Mouse (Mus musculus) heart, postnatal 0 days (tissue): ENCODE data around the gene Cdh13. TPM values are rescaled to one million over a fixed set of nuclear protein-coding genes. Genes with fewer than 3 reads are reported as not detected.

Experiments
- ATAC-seq: fragments of 200-750 bp; cut with Nextera tagmentation; 2 replicates; pipeline ENCODE4 v1.8.0; 2017; ENCODE audit warnings: low read depth, moderate number of reproducible peaks, moderate library complexity; ENCODE audit not compliant: insufficient read depth
- DNase-seq: peaks from one replicate; pipeline ENCODE4 v3.0.0-alpha.2; 2016; ENCODE audit warnings: low spot score
- H3K27ac ChIP-seq: fragments of 300-500 bp; sonication (generic); 2 replicates; pipeline ENCODE4 v1.5.1; 2014; ENCODE audit warnings: low read depth, mild to moderate bottlenecking
- H3K27me3 ChIP-seq: fragments of 300-500 bp; sonication (generic); 2 replicates; pipeline ENCODE4 v1.6.1; 2014; ENCODE audit warnings: low read length, mixed read lengths; ENCODE audit not compliant: control insufficient read depth, insufficient read depth
- H3K36me3 ChIP-seq: fragments of 300-500 bp; sonication (generic); replicated peaks from 2 replicates; pipeline ENCODE4 v1.6.1; 2014; ENCODE audit warnings: low read length, mixed read lengths; ENCODE audit not compliant: control insufficient read depth, insufficient read depth
- H3K4me1 ChIP-seq: fragments of 300-500 bp; sonication (generic); 2 replicates; pipeline ENCODE4 v1.6.1; 2014; ENCODE audit warnings: antibody characterized with exemption; ENCODE audit not compliant: control insufficient read depth, insufficient read depth
- H3K4me2 ChIP-seq: fragments of 300-500 bp; sonication (generic); 2 replicates; pipeline ENCODE4 v1.6.1; 2014; ENCODE audit warnings: low read depth, mild to moderate bottlenecking, low read length, moderate library complexity
- H3K4me3 ChIP-seq: fragments of 300-500 bp; sonication (generic); 2 replicates; pipeline ENCODE4 v1.5.1; 2014; ENCODE audit warnings: low read depth, low read length
- H3K9ac ChIP-seq: fragments of 300-500 bp; sonication (generic); replicated peaks from 2 replicates; pipeline ENCODE4 v1.6.1; 2014; ENCODE audit warnings: low read depth, low read length, mixed read lengths
- H3K9me3 ChIP-seq: fragments of 300-500 bp; sonication (generic); replicated peaks from 2 replicates; pipeline ENCODE4 v1.6.1; 2016; ENCODE audit warnings: low read length; ENCODE audit not compliant: control insufficient read depth
- CTCF ChIP-seq: IDR thresholded peaks from 2 replicates; pipeline ENCODE4 v1.5.1; 2016; ENCODE audit warnings: antibody characterized with exemption, control low read depth, low read depth
- EP300 ChIP-seq: IDR thresholded peaks from 2 replicates; pipeline ENCODE4 v1.6.1; 2016; ENCODE audit warnings: antibody characterized with exemption, low read depth
- WGBS: fragments of 180-500 bp; shearing (Covaris S2); extraction: QIAGEN DNeasy Blood & Tissue Kit; methylation state at CpG from one replicate; pipeline ENCODE4 v1.1.7; 2014; 5-methylcytosine and 5-hydroxymethylcytosine counted together
- polyA plus RNA-seq: library from polyadenylated mRNA; unstranded; fragments of >200 nt; fragmentation: Nextera tagmentation; extraction: Ambion mirVana; gene quantifications from 2 replicates; pipeline ENCODE4 v1.2.1, GENCODE M21; 2015
- total RNA-seq: library from RNA; depleted of rRNA; stranded (reverse); fragments of >200 nt; gene quantifications from 2 replicates; pipeline ENCODE4 v1.2.3, GENCODE M21; 2014; ENCODE audit warnings: low replicate concordance

The Cdh13 gene
- total and polyA plus RNA-seq, 2 experiments from 2014 or later = 109 to 136 TPM

DNA sequence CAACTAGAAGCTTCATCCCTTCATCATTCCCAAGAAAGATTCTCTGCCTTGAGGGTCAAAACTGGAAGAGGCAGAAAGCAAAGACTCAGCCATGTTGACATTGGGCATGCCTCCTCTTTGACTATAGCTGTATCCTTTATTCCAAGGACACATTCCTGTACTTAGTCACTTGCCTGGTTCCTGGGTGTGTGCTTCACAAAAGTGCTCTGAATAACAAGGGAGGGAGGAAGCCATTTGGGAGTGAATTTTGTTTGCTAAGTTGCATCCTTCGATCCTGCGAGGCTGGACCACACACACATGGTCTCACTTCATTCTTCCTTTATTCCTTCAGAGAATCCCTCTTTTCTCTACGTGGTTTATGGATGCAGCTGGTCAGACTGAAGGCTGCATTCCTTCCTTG, 125.9 kb downstream of the Cdh13 start:
- no peak overlapping the region for H3K9ac ChIP-seq
- H3K4me1 ChIP-seq = peaks cover 4% of the 10 kb centered on the region; the same call in 1 of the 2 replicates
- H3K27ac ChIP-seq = no peak overlapping the region
- DNase-seq (no peak), ATAC-seq (no peak)
- 89% methylated on average over 3 of the region's 3 CpGs for WGBS
- H3K4me2 ChIP-seq = no peak overlapping the region
- H3K9me3 ChIP-seq = no peaks in the 10 kb centered on the region
- H3K27me3 ChIP-seq = no peaks in the 10 kb centered on the region
- TF ChIP-seq EP300 (no peak), CTCF (no peak)
- no peaks in the 10 kb centered on the region for H3K36me3 ChIP-seq
- H3K4me3 ChIP-seq = no peak overlapping the region

DNA sequence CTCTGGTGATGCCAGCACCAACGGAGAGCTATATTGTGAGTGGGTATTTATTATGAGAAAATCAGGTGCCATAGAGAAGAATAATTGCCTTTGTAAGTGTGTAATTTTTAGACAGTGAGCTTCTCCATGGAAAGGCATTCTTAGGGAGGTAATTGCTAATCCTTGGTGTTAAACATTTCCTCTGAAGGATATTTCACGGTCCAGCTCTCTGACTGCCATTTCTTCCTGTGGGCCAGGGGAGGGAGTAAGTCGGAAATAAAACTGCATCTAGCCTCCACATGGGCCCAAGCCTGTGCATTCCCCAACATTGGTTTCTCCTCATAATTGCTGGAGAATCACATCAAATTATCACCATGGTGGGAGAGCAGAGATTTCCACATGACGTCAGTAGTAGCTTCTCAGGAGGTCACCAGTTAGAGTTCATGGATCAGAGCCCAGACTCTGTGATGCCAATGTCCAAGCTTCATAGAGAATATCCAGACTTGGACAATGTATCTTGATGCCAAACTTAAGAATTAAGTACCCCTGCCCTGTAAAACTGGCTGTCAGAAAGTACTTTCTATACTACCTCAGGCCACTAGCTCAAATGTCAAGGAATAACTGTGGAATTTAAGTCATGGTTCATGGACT, 126.9 kb downstream of the Cdh13 start:
- Histone ChIP-seq H3K4me3 (no peak overlapping the region), H3K27ac (no peak overlapping the region), H3K4me1 (peaks cover 4% of the 10 kb centered on the region; the same call in 1 of the 2 replicates), H3K4me2 (no peak overlapping the region), H3K27me3 (no peaks in the 10 kb centered on the region), H3K9ac (no peak overlapping the region), H3K9me3 (no peaks in the 10 kb centered on the region), H3K36me3 (no peaks in the 10 kb centered on the region)
- DNase-seq = no peak
- ATAC-seq = no peak
- TF ChIP-seq EP300 = no peak
- no peak for TF ChIP-seq CTCF
- 80% methylated on average over 4 of the region's 4 CpGs for WGBS

DNA sequence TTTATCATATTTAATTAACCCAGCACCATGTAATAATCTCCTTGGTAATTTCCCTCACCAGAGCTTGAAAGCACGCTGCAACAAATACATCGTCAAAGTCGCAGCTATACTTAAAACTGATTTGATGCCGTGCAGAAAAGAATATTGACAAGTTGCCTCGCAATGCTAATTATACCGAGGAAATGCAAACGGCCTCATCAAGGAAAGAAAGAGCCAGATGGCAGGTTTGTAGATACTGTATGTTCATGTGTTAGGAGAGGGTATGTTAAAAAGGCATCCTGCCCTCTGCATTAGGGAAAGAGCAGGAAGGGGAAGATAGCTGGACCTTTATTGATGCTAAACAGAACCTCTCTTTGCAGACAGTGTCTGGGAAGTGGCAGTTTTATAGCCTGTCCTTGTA, 132.1 kb downstream of the Cdh13 start:
- DNase-seq (no peak), ATAC-seq (no peak)
- TF ChIP-seq CTCF (no peak), EP300 (no peak)
- no peaks in the 10 kb centered on the region for H3K36me3 ChIP-seq
- no peak overlapping the region for H3K9ac ChIP-seq
- H3K4me2 ChIP-seq = no peak overlapping the region
- WGBS = 91% methylated on average over 7 of the region's 7 CpGs
- H3K4me1 ChIP-seq = 0 out of 2 replicates have a peak, but pooled peaks cover 4% of the 10 kb centered on the region
- H3K27ac ChIP-seq = no peak overlapping the region
- H3K27me3 ChIP-seq = no peaks in the 10 kb centered on the region
- H3K9me3 ChIP-seq = no peaks in the 10 kb centered on the region
- H3K4me3 ChIP-seq = no peak overlapping the region

DNA sequence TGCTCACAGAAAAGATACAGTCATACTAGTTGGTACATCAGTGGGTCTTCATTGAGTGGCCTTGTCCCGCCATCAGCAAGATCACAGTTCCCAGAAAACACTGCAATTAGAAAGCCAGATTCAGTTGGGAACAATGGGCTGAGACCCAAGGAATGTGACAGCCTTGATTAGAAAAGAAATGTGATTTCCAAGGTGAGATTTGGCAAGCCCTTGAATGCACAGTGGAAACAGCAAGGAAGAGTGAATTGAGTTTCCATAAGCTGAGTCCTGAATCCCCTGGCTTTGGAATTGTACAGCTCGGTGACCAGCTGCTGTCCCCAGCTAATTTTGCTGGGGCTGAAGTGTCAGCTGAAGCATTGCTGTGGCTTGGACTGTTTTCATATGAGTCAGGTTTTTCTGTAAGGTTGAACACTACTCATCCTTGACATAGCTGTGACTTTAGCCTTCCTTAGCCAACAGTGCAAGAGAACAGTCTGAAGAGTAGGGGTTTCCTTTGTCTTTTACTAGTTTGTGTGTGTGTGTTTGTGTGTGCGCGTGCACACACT, 133.3 kb downstream of the Cdh13 start:
- 78% methylated on average over 4 of the region's 4 CpGs for WGBS
- TF ChIP-seq CTCF (no peak), EP300 (no peak)

DNA sequence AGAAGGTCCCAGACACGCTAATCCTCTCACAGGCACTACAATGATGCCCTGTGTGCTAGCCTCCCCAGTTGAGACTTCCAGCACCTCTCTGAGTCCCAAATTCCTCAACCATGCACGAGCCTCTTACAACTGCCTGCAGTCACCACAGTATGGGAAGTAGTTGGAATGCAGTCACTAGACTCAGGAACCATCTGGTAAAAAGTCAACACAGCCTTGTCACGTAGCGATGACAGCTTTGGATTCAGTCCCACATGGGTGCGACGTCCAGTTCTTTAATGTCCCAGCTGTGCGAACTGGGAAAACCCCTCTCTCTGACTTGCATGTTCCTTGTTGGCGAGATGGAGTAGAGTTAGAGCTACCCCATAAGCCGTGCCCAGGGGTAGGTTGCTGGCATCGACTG, 139.1 kb downstream of the Cdh13 start:
- peak; percentile 78 for ATAC-seq
- Histone ChIP-seq H3K4me2 (no peak overlapping the region), H3K36me3 (no peaks in the 10 kb centered on the region), H3K27me3 (no peaks in the 10 kb centered on the region), H3K27ac (no peak overlapping the region), H3K4me1 (peaks cover 19% of the 10 kb centered on the region; the same call in 1 of the 2 replicates), H3K9ac (no peak overlapping the region), H3K9me3 (no peaks in the 10 kb centered on the region), H3K4me3 (no peak overlapping the region)
- TF ChIP-seq CTCF = no peak
- TF ChIP-seq EP300 = no peak
- 28% methylated on average over 10 of the region's 10 CpGs for WGBS
- peak; percentile 69 for DNase-seq

More for the DNA sequence above, 133.3 kb downstream of the Cdh13 start:
- H3K4me2 ChIP-seq = no peak overlapping the region
- no peaks in the 10 kb centered on the region for H3K9me3 ChIP-seq
- H3K36me3 ChIP-seq = no peaks in the 10 kb centered on the region
- H3K27me3 ChIP-seq = no peaks in the 10 kb centered on the region
- no peak overlapping the region for H3K9ac ChIP-seq
- no peak for ATAC-seq
- H3K27ac ChIP-seq = no peak overlapping the region
- no peak overlapping the region for H3K4me3 ChIP-seq
- DNase-seq = no peak
- peaks cover 9% of the 10 kb centered on the region; the same call in 1 of the 2 replicates for H3K4me1 ChIP-seq

DNA sequence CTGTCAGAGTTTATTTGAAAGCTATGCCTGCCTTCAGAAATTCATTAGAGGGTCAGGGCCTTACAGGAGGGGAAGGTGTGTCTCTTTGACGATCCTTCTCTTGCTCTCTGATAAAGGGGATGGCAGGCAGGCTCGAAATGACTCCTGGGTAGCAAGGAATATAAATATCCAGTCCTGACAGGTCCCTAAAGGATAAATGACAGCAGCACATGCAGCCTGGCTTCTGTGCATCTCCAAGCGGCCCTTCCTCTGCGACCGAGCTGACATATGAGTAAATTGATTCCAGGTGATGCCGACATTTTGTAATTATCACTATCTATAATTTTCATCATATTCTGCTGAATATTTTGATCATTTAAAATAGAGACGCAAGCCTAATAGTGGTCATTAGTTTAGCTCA, 145.4 kb downstream of the Cdh13 start:
- Histone ChIP-seq H3K9ac (no peak overlapping the region), H3K9me3 (no peaks in the 10 kb centered on the region), H3K4me1 (peaks cover 4% of the 10 kb centered on the region), H3K4me2 (no peak overlapping the region), H3K36me3 (no peaks in the 10 kb centered on the region), H3K4me3 (no peak overlapping the region), H3K27ac (no peak overlapping the region), H3K27me3 (no peaks in the 10 kb centered on the region)
- WGBS = 72% methylated on average over 7 of the region's 7 CpGs
- ATAC-seq (no peak), DNase-seq (no peak)
- TF ChIP-seq EP300 = no peak
- no peak for TF ChIP-seq CTCF
